Mouse (Mus musculus): Measurements from ENCODE around the gene Gm42688.

Gm42688 gene

GRCm38 (mm10) chr6:83116373-83117164, 15.2 kb downstream of the Gm42688 start:
- no peak for DNase-seq (ENCODE audit: extremely low read depth, insufficient read length, low spot score)

GRCm38 (mm10) chr6:83117165-83117438, 15.7 kb downstream of the Gm42688 start:
- no peak for DNase-seq (ENCODE audit: extremely low read depth, insufficient read length, low spot score)

GRCm38 (mm10) chr6:83117616-83118015, 16.2 kb downstream of the Gm42688 start:
- no peak for DNase-seq (ENCODE audit: extremely low read depth, insufficient read length, low spot score)

GRCm38 (mm10) chr6:83118369-83118768, 17.0 kb downstream of the Gm42688 start:
- DNase-seq (ENCODE audit: extremely low read depth, insufficient read length, low spot score): no peak

GRCm38 (mm10) chr6:83118825-83119733, 17.7 kb downstream of the Gm42688 start:
- peak; percentile 49 for DNase-seq (ENCODE audit: extremely low read depth, insufficient read length, low spot score)

- no peak for DNase-seq (ENCODE audit: extremely low read depth, insufficient read length, low spot score)
Measured at GRCm38 (mm10) chr6:83119734-83120051, 18.3 kb downstream of the Gm42688 start.

- DNase-seq (ENCODE audit: extremely low read depth, insufficient read length, low spot score): peak; percentile 92
Measured at GRCm38 (mm10) chr6:83120930-83121862, 19.8 kb downstream of the Gm42688 start, which contains the start of gene Wbp1. Gene Wbp1 (minus strand): TSS chr6:83121559.

- DNase-seq (ENCODE audit: extremely low read depth, insufficient read length, low spot score): no peak
Measured at GRCm38 (mm10) chr6:83121863-83122710, 20.7 kb downstream of the Gm42688 start.

- DNase-seq (ENCODE audit: extremely low read depth, insufficient read length, low spot score): no peak
Measured at GRCm38 (mm10) chr6:83122961-83123360, 21.5 kb downstream of the Gm42688 start.

GRCm38 (mm10) chr6:83124851-83125312, 23.5 kb downstream of the Gm42688 start:
- peak; percentile 86 for DNase-seq (ENCODE audit: extremely low read depth, insufficient read length, low spot score)

- no peak for DNase-seq (ENCODE audit: extremely low read depth, insufficient read length, low spot score)
Measured at GRCm38 (mm10) chr6:83125331-83125730, 23.9 kb downstream of the Gm42688 start, which contains the start of gene Ino80b. Gene Ino80b (minus strand): TSS chr6:83125431.

- DNase-seq (ENCODE audit: extremely low read depth, insufficient read length, low spot score): no peak
Measured at GRCm38 (mm10) chr6:83127419-83127818, 26.0 kb downstream of the Gm42688 start.

GRCm38 (mm10) chr6:83131469-83132034, 30.1 kb downstream of the Gm42688 start:
- no peak for DNase-seq (ENCODE audit: extremely low read depth, insufficient read length, low spot score)

- DNase-seq (ENCODE audit: extremely low read depth, insufficient read length, low spot score): no peak
Measured at GRCm38 (mm10) chr6:83132176-83132919, 30.9 kb downstream of the Gm42688 start.

GRCm38 (mm10) chr6:83134226-83134625, 32.8 kb downstream of the Gm42688 start:
- no peak for DNase-seq (ENCODE audit: extremely low read depth, insufficient read length, low spot score)

GRCm38 (mm10) chr6:83134951-83135513, 33.6 kb downstream of the Gm42688 start, which contains the start of gene Rtkn:
Gene Rtkn (plus strand): TSS chr6:83135463.
- DNase-seq (ENCODE audit: extremely low read depth, insufficient read length, low spot score): no peak

GRCm38 (mm10) chr6:83135571-83136161, 34.2 kb downstream of the Gm42688 start:
- DNase-seq (ENCODE audit: extremely low read depth, insufficient read length, low spot score): peak; percentile 73
